Mouse (Mus musculus) frontal cortex, postnatal 36 days (tissue): ENCODE measurements around the gene Gm20604.

Experiments used
- DNase-seq, 2 experiments: peaks; one replicate each; pipeline ENCODE4 v3.0.0; 2022; ENCODE audit warnings: low spot score in 2 of 2

Gene Gm20604

DNA sequence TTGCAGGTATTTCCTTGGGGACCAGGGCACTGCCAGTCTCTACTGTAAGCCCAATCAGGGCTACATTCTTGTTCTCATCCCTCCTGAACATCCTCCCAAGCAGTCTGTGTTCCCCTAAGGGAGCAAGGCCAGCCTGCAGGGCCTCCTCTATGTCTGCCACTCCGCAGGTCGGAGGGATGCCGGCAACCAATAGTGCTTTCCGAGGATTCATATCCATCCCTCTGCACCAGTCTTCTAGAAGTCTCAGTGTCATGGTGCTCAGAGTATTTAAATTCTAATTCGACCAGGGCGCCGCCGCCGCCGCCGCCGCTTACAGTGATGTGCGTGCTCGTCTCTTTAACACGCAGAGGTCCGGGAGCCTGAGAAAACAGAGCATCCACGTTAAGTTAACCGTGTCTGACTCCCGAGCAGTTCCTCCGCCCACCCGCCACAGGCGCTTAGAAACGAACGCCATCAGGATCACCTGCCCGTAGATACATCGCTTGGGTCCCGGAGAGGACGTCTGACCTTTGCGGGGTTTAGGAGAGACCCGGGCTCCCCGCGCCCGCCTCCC, 15.4 kb downstream of the Gm20604 start:
- no peak for DNase-seq

DNA sequence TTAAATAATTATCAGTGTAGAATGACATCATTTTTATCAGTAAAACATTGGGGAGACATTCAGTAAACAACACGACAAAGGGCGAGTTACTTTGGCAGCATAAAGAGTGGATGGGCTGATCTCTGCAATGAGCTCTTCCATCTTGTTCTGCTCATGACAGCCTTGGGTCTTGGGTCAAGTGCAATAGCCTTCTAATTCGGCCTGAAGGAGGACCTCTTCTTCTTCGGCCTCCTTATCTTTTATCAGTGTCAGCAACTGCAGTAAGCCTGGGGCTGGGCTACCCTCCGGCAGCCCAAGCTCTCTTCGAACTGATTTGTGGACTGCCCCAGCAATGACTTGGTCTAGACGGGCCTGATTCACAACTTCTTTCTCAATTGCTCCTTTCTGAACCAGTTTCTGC, 16.4 kb downstream of the Gm20604 start:
- no peak for DNase-seq

DNA sequence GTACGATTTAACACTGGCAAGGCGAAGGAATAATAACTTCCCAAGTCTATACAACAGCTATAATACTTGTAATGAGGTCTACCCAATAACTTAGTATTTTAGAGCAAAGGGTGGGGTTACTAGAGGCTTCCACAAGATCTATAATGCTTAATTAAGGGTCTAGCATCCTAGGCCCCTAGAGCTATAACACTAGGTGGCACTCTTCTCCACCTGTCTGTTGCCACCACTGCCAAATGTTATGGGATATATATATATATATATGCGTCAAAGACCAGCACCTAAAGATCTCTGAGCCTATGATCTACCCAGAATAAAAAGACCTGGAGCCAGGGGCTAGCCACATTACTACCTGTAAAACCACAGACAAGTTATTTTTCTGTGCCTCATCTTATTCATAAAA, 18.2 kb downstream of the Gm20604 start:
- no peak for DNase-seq

DNA sequence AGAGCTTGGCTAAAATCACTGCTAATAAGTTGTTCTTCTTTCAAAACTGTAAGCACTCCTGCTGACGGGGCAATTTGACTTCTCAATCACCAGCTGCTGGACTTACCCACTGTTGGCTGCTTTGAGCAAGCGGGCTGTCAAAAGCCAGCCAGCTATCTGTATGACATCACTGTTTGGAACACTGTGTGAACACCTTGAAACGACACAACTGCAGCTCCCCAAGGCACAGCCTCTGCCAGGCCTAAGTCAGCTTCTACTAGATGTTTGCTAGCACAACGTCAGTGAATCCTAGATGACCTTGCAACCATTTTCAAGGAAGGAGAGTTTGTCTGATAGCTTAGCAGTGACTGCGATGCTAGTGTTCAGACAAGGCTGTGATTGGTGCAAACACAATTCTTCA, 19.4 kb downstream of the Gm20604 start:
- DNase-seq, result no peak

DNA sequence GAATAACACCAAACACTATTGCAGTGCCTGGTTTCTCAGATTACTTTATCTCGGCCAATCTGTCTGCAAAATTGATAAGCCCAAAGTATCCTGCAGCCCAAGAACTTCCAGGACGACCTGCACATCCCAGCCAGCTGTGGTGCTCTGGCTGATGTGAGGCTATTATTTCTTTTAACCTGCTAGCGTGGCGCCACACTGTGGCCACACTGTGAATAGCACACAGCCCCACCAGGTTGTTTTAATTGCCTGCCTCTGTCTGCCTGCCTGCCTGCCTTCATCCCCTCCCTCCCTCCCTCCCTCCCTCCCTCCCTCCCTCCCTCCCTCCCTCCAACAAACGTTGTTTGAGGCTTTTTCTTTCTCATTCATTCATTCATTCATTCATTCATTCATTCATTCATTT, 25.1 kb downstream of the Gm20604 start:
- DNase-seq, result peak in 1 of 2 experiments; percentile 38

DNA sequence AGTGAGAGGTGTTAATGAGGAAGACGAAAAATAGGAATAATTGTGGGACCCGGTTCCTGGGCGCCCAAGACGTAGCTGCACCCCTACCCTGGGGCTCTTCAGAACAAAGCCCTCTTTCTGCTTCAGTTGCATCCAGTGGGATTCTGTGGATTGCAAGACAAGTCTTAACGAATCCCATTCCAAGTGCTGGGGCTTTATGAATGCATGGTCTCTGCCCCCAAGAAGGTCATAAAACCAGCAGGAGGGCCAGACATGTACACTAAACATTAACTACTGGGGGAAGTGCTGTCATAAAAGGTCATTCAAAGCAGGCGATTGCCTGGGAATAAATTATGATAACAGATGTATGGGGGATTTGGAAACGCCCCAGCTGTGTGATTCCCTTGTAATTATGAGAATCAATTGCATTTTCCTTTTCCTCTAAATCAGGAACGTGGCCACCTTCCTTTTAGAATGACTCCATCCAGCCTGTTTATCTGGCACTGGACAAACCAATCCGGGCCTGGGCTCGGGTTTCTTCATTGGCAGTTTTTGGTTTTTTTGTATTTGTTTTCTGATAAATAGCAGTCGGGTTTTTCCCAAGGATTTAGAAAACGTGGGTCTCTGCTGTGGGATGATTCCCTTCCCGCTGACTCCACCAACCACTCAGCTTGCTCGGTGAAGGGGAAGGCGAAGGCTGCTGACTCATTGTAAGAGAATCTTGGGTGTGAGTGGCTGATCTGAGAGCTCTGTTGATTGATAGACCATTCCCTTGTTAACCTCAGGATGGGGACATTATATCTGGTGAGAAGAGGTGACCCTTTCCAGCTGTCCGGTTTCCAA, 27.5 kb downstream of the Gm20604 start:
- DNase-seq, result no peak

DNA sequence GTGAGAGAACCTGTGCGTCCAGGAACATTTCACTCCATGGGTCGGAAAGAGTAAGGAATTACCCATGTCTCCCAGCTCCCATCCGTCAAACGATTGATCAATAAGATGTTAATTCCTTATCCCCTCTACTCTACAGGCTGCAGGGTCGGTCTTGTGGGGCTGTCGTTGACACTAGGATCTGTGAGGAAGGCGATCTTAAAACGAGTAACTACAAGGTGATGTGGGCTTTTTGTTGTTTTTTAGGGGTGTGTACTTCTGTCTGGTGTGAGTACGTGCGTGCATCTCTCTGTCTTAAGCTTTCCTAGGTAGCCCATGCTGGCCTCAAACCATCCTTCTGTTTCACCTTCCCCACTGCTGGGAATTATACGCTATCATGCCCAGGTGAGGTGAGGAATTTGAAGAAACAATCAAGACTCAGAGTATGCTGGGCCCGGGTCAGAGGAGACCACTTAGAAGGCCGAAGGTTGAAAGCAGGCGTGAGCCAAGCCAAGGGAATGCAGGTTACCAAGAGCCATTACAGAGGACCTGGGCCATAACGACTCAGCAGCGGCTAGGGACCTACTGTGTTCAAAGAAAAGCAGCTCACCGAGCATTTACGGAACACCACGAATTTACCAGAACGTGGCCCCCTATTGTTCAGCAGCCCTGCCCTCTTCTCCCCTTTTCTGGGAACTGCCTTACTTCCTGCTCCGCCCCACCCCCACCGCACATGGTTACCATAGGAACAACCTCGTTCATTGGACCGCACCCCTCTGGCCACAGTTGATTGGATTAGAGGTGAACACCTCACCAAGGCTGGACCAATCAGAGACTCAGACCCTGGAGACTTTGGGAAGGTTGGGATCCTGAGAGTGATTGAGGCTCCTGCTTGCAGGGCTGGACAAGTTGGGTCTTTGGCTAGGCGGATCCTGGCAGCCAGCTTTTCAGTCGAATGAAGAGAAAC, 28.3 kb downstream of the Gm20604 start:
- DNase-seq, result peak in 1 of 2 experiments; percentile 79

DNA sequence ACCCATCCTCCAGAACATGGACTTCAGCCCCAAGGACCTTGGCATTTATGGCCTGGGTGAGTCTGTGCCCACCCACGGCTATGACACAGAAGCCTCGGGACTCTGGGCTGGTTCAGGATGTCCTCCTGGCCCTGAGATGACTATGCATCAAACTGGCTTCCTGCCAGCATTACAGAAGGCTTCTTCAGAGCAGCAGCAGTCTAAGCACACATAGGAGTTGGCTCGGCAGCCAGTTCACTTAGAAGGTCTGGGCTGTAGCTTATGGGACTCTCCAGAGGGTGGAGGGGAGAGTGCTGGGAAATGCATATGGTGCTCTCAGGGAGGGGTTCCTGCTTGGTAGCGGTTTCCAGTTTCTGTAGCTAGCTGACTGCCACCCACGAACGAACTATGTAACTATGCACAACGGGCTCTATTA, 32.7 kb downstream of the Gm20604 start:
- DNase-seq, result no peak

DNA sequence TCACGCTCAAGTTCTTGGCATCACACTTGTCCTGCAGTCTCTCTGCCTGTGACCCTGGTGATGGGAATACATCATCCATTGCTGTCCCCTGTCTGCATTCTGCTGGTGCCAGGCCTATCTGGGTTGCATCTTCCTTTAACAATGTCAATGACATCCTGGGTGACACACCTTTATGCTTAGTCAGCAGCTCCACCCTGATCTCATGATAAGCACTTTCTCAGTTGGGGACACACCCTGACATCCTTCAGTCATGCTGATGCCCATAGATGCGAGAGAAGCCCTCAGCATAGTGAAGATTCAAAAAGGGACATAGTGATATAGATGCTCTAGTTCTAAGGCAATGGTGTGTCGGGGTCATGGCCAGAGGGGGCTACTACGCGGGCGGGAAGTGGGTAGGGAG, 33.3 kb downstream of the Gm20604 start:
- no peak for DNase-seq

DNA sequence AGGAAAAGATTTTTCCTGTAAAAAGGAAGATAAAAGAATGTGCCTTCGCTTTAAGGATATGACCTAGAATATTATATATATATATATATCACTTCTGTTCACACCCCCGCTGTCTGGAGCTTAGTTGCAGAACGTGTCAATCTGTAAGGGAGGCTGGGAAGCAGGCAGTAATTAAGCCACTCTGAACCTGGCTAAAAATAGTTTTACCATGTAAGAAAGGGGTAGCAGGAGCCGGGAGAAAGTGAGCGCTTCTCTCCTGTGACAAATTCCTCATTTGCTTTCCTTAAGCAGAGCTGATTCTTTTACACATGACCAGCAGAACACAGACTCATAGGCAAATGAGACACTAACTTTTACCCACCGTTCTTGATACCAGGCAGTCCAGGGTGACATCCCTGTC, 34.6 kb downstream of the Gm20604 start:
- DNase-seq, result peak in 1 of 2 experiments; percentile 71

DNA sequence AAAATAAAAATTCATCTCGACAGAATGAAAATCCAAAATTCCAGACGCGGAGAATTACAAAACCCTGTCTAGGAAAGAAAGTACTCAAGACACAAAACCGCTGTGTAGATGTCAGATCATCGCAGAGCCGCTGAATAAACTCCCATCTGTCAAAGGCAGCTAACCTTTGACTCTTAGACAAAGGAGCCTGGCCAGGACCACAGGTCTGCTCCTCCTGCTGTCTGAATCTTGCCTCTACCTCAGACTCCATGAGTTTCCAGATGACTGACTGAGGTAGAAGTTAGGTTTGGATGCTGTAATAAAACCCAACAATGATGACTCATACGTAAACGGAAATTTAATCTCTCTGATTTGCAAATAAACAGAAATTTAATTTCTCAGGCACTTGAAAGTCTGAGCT, 35.5 kb downstream of the Gm20604 start:
- no peak for DNase-seq

DNA sequence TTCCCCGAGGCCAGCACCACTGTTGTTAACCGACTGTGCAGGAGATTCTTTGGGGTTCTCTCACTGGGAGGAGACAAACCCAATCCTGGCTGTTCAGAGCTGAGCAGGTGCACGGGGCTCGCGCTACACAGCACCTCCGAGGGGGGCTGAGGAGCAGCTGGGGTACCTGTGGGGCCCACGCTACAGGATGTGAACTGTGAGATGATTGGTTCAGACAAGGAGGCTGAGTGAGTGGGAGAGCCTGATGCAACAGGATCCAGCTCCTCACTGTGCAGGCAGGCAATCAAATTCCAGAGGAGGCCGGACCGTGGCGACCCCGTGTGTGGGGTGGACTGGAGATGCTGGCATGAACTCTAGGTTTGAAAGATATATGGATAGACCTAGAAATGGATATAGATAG, 36.0 kb downstream of the Gm20604 start:
- DNase-seq, result no peak

DNA sequence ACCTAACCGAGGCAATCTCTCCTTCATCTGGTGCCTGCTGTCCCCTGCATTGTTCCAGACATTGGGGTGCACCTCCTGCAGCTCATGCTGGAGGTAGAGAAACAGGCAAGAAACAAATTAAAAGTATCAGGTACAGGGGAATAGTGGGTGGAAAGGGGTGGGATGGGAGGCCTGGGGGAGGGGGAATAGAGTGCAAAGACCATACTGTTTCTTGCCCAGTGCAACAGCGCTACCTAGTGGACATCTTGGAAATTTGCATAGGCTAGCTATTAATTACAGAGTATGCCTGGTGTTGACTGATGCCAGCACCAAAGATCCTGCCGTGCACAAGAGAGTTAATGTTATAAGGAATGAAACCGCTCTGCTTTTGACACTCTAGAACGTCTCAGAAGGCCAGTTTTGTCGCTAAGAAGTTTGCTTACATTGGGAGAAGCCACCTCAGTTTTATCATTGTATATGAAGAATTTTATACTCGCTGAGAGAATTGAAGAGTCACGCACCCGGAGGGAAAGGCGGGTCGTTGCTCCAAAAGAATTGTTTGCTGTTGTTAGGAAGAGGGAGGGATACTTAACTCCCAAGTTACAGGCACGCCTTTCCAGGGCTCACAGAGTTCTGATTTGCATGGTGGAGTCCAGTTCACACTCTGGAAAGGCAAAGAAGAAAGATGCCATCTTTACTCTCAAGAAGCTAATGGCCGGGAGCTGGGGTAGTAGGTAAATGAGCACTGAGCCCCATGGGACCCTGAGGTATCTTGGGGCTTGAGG, 38.7 kb downstream of the Gm20604 start:
- no peak for DNase-seq

DNA sequence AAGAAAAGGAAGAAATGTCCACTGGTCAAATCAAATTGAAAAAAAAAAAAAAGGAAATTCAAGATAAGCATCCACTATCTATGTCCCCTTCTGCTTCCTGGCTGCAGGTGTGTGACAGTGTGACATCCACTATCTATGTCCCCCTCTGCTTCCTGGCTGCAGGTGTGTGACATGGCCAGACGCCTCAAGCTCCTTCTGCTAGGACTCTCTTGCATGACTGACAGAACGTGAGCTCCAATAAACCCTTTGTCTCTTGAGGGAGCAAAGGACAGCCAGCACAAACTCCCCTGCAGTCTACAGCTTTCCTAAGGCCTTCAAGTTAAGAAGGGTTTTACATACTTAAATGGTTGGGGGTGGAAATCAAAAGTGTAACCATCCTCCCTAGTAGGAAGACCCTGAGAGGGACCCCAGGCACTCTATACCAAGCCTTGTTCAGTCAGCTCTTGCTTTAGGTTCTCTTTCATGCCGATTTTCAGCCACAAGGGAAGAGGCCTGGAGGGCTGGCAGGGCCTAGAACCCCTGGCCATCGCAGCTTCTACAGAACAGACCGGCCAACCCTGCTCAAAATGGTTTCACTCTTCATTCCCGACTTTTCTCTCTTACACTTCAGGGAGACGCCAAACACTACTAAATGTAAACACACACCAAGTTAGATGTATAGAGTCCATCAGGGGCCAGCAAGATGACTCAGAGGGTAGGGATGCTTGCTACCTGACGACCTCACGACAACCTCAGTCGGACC, 43.6 kb downstream of the Gm20604 start:
- no peak for DNase-seq

DNA sequence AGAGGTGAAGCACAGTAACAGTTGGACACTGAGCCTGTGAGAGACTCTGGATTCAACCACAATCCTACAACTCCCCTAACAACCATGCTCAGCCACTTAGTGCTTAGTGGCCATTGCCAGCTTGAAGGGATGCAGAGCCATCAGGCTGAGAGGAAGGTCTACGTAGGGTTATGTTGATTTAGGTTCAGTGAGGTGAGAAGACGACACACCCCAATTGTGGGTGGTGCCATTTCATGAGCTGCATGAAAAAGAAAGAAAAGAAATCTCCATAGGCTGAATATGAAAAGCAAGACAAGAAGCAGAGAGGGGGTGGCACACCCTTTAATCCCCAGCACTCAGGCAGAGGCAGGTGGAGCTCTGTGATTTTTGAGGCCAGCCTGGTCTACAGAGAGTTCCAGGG, 44.4 kb downstream of the Gm20604 start:
- DNase-seq, result no peak

DNA sequence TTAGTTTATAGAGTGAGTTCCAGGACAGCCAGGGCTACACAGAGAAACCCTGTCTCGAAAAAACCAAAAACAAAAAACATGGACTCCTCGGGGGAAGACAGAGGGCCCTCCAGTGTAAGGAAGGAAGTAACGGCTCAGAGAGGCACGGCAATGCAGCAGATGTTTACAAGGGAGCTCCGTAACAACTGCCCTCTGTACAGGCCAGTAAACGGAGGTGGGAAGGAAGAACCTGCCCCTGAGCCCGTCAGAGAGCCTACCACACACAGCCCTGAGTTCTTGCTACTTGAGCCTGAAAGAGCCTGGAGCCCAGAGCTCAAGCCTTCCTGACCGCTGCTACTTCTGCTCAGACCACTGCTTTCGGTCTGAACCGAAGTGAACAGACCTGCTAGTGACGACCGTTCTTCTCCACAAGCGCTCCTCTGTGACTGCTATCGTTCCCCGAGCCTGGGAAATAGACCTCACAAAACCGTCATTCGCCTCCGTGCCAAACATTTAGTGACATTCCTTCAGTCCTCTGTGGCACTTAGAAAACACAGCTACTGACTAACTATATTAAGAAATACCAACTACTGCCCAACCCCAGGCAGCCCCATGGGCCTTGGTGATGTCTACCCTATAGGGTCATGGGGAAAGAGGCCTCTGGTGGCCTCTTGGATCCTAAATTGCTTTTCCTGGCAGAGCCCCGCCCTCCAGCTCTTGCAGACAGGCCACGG, 45.2 kb downstream of the Gm20604 start:
- no peak for DNase-seq

DNA sequence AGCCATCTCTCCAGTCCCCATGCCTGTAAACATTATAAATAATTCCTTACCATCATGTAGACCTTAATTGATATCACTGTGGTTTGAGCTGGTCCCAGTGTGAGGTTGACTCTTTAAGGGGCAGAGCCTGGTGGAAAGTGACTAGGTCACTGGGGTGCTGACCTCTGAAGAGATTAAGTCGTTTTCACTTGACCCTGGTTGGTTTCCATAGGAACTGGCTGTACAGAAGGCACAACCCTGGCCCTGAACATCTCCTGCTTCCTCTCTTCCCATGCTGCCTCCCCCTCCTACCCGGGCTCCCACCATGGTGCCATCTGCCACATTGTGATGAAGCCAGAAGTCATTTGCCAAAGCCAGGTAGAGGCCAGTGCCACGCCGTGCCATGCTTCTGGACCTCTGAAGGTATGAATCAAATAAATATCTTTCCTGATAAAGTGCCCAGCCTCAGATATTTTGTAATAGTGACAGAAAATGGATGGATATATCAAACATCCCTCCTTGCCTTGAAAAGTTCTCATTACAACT, 47.6 kb downstream of the Gm20604 start:
- DNase-seq, result no peak

DNA sequence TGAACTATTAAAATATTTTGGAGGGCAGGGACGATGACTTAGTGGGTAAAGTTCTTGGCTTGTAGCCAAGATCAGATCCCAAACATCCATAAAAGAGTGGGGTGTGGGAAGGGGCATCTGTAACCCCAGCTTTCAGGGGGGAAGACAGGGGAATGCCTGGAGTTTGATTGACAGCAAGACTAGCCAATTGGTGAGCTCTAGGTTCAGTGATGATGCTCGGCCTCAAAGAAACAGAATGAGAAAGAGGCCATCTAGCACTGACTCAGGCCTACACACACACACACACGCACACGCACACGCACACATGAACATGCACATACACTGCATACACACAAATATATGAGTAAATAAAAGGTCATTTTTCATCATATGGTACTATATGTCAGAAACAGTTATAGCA, 48.6 kb downstream of the Gm20604 start:
- no peak for DNase-seq

DNA sequence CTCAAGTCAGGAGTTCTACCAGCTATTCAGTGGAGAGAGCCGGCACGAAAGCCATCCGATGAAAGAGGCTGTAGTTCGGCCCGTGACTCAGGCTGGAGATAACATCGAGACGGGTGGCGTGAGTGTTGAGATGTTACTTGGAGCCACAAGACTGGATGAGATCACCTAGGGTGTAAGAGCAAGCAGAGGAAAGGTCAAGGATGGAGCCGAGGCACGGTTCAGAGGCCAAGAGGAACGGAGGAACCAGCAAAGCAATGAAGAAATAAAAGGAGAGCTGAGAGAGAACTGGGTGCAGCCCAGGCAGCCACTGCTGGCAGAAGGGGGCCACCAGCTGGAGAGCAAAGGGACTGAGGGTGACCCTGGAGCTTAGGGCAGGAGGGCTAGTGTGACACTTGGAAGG, 50.3 kb downstream of the Gm20604 start:
- DNase-seq, result no peak

DNA sequence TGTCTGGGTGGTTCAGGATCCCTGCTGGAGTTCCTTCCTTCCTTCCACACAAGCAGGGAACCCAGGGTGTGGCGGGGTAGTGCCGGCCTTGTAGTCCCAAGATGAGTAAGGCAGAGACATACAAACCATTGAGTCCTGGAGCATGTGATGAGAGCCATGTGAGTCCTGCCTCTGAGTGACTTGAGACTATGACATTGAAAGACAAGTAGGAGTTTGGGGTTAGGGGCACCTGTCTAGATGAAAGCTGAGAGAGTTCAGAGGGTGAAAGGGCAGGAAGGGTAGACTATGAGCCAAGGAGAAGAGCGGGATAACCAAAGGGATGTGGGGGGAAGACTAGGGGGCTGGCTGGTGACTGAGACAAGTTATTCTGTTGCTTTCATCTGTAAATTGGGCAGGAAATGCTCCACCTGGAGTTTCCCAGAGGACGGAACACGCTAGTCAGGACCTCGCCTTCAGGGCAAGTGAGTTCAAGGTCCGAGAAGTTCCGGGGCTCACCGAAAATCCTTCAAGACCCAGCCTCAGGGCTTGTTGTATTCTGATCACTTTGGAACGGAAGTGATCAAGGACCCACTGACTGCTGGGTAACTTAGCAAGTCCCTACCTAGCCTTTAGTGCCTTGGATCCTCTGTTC, 51.5 kb downstream of the Gm20604 start:
- DNase-seq, result no peak
